Mouse (Mus musculus) right cerebral cortex, postnatal 25 days (tissue): ENCODE measurements around the gene Smyd3.

Experiments
- DNase-seq: peaks from one replicate; pipeline ENCODE4 v3.0.0; 2022

The Smyd3 gene

DNA sequence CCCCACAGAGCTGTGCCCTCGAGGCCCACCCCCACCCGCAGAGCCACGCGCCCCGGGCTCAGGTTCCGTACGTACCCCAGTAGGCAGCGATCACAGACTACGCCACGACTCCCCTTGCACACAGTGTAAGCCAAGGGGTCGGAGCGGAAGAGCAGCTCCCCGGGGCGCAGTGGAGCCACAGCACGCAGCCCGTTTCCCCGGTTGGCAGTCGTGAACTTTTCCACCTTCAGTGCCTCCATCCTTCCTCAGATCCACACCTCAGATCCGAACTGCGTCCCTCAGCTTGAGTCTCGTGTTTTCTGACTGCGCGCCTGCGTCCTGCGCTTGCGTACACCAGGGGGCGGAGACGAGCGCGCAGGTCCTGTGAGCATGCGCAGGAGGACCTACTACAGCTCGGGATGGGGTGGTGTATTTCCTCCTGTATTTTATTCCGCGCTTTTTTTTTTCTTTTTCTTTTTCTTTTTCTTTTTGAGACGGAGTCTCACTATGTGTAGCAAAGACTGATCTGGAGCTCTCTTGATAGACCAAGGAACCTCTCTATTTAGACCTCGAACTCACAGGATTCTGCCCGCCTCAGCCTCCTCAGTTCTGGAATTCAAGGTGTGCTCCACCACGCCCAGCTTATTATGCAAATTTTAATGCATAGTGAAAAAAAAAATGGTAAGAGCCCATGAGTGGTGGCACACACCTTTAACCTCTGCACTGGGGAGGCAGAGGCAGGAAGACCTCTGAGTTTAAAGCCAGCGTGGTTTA is at the start of gene Smyd3:
TSS of gene Smyd3 (minus strand) at position 329 of the 753 bp plus-strand sequence.
- peak; percentile 88 for DNase-seq

DNA sequence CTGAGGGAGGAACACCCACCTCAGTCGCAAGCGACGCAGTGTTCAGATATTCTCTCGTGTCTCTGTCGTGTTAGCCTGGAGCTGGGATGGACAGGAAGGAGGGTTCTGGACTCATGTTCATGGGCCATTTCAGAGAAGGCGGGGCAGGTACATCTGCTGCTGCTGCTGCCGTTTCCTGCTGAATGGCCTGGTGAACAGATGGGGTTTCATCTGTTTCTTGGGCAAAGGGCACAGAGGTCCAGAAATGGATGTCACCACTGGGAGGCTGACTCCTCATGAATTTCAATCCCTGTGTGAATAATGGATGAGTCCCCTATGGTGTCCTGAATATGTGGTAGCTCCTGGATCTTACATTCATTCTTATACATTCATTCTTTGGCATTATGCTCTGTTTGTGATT is 49.7 kb upstream of the Smyd3 start:
- DNase-seq: no peak

DNA sequence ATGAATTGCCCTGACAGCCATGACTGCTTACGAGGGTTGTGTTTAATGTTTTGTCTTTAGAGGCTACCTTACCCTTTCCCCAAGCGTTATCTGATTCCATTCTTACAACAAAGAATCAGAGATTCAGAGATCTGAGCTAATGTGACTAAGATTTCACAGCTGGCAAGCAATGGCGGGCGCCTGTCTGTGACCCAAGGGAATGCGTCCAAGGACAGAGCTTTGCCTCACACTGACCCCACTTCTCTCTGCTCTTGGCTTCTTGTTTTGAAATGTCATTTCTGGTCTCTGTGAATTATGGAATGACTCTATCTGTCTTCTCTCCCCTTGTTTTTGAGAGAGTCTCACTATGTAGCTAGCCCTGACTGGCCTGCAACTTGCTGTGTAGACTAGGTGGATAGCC is 46.1 kb upstream of the Smyd3 start:
- no peak for DNase-seq

GRCm38 (mm10) chr1:179563211-179563610 is 45.4 kb upstream of the Smyd3 start:
- DNase-seq: no peak

DNA sequence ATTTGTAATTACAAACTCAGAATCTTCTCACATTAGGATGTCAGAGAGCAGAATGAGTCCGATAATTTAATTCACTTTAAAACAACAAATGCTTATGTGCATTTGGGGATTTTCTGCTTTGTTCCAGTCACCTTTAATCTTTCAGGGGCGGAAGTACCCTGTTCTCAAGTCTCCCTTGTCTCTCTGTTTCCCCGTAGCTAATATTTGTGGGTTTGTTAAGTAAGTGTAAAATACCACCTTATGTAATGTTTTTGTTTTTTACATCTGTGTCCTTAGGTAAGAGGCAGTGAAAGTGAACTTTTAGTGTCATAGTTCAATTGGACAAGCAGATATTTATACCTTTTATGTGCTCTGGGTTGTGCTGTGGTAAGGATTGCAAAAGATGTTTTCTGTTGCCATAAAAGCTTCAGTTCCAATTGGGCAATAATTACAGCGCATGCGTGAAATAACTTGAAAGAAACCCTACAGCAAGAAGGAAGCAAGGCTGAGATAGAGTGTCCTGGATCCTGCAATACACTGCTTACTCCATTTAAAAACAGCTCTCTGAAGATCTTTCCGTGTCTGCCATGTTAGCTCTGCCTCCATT is 43.1 kb upstream of the Smyd3 start:
- DNase-seq: no peak

- DNase-seq: no peak
These were observed 41.8 kb upstream of the Smyd3 start for GRCm38 (mm10) chr1:179559446-179560194.

GRCm38 (mm10) chr1:179556921-179557320 is 39.1 kb upstream of the Smyd3 start:
- no peak for DNase-seq

DNA sequence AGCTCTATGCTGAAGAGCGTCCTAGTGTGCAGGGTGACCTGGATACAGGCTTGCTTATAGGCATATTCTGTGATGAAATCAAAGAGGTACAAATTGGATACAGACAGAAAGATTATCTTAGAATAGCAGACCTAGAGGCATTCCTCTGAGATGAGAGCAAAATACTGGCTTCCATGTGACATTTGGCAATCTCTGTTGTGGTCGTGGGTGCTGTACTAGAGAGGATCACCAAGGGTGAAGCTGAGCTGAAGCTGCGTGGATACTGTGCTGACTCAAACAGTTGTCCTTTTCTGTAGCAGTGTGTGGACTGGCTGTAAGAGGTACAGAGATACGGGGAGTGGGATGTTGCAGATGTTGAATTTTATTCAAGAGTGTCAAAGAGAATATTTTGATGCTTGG is 36.1 kb upstream of the Smyd3 start:
- DNase-seq: no peak

DNA sequence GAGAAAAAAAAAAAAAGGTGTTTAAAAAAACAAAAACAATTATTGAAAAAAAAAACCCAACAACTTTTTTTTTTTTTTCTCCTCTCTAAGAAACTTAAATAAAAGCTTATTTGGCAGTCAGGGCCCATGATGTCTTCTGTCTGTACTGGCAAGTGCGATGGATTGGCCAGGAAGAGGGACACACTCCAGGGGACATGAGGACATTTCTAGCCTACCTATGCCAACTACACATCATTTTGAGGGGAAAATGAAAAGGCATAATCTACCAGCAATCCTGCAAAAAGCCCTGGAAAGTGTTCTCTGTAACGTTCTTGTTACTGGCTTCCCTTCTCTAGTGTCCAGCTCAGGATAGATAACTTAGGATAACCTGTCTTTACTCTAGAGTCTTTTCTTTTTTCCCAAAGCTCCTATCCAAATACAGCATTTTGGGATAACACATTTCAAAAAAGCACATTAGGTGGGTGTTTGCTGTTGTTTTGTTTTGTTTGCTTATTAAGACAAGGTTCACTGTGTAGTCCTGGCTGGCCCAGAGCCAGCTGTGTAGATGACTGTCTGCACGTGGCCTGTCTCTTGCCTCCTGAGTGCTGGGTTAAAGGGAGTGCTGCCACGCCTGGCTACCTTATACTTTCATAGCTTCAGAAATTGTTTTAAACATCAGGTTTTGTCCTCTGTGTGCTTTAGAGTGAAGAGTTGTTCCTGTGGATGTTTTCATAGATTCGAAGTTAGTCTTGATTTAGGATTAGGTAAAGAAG is 35.5 kb upstream of the Smyd3 start:
- no peak for DNase-seq

- DNase-seq: no peak
These were observed 34.9 kb upstream of the Smyd3 start for GRCm38 (mm10) chr1:179552751-179553150.

DNA sequence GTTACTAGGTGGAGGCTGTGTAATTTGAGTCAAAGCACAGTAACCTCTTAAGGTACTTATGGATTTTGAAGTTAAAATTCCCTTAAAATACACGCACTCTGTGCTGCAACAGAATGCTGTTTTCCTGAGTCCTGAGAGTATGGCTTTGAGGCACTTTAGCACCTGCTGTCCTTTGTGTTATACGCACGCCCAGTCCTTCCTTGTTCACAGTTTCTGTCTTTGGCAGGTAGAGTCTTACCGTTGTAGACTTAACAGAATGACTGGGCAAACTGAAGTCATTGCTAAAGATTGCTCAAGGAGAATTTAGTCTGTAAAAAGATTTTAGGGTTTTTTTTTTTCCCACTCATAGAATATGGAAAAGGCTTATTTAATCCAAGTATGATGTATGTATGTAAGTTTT is 34.1 kb upstream of the Smyd3 start:
- no peak for DNase-seq

- no peak for DNase-seq
These were observed 33.5 kb upstream of the Smyd3 start for GRCm38 (mm10) chr1:179551336-179551735.

DNA sequence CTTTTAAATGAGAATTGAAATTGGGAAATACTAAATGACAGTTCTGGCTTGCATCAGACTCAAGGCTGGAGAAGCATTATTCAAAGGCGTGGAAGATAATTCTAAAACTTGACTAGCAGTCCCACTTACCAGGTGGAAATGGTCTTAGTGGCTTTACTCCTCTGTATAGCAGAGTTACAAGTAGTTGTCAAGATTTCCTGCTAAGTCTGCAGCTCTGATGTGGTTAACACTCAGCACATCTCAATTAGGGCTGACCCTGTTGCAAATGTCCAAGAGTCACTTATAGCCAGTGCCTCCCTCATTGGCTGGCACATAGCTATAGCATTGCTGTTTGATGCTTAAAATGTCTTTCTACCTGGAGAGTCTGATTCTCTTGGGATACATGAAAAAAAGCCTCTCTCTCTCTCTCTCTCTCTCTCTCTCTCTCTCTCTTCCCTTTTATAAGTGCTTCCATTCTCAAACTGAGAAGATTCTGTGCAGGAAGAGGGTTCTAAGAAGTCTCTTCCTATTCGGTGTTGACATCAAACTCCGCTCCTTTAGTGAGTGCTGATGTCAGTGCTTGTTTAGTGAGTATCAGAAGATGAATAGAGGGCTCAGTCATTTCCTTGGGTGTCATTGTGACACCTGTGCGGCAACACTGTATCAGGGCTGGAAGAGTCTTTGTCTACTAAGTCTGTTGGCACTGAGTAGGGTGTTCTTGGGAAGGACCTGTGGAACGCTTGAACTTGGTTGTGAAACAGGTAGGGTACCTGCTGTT is 31.3 kb upstream of the Smyd3 start:
- DNase-seq: no peak

DNA sequence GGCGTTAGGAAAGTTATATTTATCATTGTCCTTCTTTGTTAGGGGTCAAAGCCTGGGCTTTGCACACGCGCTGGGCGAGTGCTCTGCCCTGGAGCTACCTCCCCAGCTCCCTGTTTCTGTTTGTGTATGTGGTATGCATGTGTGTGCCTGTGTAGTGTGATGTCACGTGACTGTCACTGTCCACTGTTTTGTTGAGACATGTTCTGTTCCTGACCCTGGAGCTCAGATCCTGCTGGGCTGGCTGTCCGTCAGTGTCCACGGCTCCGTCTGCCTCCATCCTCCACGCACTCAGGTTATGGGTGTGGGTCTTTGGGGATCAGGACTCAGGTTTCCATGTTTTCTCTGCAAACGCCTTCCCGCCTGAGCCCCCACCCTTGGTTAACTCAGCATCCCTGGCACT is 30.4 kb upstream of the Smyd3 start:
- DNase-seq: no peak

GRCm38 (mm10) chr1:179547176-179547575 is 29.3 kb upstream of the Smyd3 start:
- no peak for DNase-seq

- DNase-seq: no peak
These were observed 28.7 kb upstream of the Smyd3 start for GRCm38 (mm10) chr1:179546551-179546917.

- DNase-seq: peak; percentile 97
These were observed 28.1 kb upstream of the Smyd3 start, which contains the start of the genes Tfb2m and Cnst for GRCm38 (mm10) chr1:179545768-179546550. Tfb2m (minus strand) TSS chr1:179546267. Cnst (plus strand) TSS chr1:179546370.

GRCm38 (mm10) chr1:179541502-179541901 is 23.7 kb upstream of the Smyd3 start:
- no peak for DNase-seq

DNA sequence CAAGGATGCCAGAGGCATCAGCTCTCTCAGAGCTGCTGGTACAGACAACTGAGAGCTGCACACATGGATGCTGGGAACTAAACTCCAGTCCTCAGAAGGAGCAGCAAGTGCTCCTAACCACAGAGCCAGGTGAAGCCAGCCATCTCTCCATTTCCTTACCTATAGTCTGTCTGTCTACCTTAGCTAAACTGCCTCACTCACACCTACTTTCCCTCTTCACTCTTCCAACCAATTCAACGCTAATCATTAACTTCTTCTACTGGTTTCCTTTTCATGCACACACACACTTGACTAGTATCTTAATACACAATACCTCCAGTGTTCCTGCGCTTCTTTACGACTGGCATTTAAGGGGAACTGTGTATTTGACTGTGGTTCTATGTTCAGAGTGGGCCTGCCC is 22.0 kb upstream of the Smyd3 start:
- no peak for DNase-seq

GRCm38 (mm10) chr1:179539054-179539453 is 21.2 kb upstream of the Smyd3 start:
- DNase-seq: no peak

- no peak for DNase-seq
These were observed 2.1 kb upstream of the Smyd3 start for GRCm38 (mm10) chr1:179519901-179520300.
